Mouse (Mus musculus) hematopoietic stem cell, adult 5-6 weeks (primary cell): Measurements from ENCODE around the gene Hist1h4a. TPM values are rescaled to one million over a fixed set of nuclear protein-coding genes. Genes with fewer than 3 reads are reported as not detected.

Source experiments
- ATAC-seq, 2 experiments: fragments of 125-278 bp in 1 of 2; replicated peaks in 1 of 2; 2 replicates each; pipeline ENCODE4 v1.8.0; 2016 to 2017; ENCODE audit warnings: inconsistent platforms in 2 of 2, mild to moderate bottlenecking in 2 of 2, moderate number of reproducible peaks in 2 of 2, low read depth in 1 of 2, moderate TSS enrichment in 1 of 2; ENCODE audit not compliant: low FRiP score in 2 of 2, poor library complexity in 2 of 2, severe bottlenecking in 2 of 2, insufficient read depth in 1 of 2, low TSS enrichment in 1 of 2
- total RNA-seq: library from RNA; stranded (forward); fragments of 172-1452, 232-1000 nt; gene quantifications from 2 replicates; pipeline ENCODE4 v1.2.3, GENCODE M21; 2017

The Hist1h4a gene
- total RNA-seq, 1 experiment from 2014 or later = 237 TPM

DNA sequence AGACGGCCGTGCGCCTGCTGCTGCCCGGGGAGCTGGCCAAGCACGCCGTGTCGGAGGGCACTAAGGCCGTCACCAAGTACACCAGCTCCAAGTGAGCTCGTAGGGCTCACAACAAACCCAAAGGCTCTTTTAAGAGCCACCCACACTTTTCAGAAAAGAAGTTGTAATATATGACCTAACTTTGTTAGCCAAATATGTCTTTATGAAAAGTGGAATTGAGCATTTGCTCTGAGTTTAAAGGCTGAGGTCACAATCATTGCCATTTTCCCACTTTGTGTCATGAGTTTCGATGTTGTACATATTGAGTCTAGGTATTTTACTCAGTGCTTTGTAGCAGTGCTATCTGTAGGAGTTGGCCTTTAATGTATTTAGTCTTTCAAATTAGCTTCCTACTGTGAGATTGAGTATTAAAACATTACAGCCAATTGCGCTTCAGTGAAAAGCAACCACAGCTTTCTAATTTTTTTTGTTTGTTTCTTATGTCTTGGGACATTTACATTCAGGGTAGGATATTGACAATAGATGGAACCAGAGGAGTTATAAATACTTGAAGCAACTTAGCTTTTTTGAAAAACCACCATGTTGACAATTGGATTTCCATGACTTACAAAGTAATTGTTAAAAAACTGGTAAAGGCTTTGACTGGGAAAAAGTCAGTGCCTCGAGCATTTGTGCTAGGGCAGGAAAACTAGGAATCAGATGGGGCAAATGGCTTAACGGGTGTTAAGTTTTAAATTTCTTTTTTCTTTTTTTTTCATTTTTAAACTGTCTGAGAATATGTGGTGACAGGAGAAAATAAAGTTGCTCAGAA lies 13.7 kb downstream of the Hist1h4a start:
- no peak for ATAC-seq

DNA sequence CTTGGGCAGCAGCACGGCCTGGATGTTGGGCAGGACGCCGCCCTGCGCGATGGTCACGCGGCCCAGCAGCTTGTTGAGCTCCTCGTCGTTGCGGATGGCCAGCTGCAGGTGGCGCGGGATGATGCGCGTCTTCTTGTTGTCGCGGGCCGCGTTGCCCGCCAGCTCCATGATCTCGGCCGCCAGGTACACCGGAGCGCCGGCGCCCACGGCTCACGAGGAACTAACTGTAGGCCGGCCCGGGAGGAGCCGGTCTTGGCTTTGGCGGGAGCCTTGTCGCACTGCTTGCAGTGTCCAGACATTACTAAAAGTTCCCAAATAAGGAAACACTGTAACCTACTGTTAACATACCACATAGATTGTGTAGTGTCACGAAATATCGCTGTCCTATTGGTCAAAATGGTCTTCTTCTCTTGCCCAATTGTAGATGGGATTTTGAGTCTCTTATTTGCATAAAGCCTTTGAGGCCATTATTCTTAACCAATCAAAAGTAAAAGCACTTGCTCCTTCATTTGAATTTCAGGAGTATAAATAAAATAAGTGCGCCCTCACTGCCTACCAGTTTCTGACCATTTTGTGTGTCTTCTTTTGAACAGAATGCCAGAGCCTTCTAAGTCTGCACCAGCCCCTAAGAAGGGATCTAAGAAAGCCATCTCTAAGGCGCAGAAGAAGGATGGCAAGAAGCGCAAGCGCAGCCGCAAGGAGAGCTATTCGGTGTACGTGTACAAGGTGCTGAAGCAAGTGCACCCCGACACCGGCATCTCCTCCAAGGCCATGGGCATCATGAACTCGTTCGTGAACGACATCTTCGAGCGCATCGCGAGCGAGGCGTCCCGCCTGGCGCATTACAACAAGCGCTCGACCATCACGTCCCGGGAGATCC lies 14.6 kb downstream of the Hist1h4a start, which contains the start of gene Hist1h2bb:
Hist1h2bb (plus strand) TSS at position 534 of the 880 bp plus-strand sequence.
- ATAC-seq = peak; percentile 81 to 87

- peak; percentile 61 to 62; a peak in 3 of 4 replicates for ATAC-seq
These were observed 15.5 kb downstream of the Hist1h4a start, which contains the start of gene Hist1h3c for GRCm38 (mm10) chr13:23745381-23746161. Gene Hist1h3c (minus strand): TSS chr13:23745602.

DNA sequence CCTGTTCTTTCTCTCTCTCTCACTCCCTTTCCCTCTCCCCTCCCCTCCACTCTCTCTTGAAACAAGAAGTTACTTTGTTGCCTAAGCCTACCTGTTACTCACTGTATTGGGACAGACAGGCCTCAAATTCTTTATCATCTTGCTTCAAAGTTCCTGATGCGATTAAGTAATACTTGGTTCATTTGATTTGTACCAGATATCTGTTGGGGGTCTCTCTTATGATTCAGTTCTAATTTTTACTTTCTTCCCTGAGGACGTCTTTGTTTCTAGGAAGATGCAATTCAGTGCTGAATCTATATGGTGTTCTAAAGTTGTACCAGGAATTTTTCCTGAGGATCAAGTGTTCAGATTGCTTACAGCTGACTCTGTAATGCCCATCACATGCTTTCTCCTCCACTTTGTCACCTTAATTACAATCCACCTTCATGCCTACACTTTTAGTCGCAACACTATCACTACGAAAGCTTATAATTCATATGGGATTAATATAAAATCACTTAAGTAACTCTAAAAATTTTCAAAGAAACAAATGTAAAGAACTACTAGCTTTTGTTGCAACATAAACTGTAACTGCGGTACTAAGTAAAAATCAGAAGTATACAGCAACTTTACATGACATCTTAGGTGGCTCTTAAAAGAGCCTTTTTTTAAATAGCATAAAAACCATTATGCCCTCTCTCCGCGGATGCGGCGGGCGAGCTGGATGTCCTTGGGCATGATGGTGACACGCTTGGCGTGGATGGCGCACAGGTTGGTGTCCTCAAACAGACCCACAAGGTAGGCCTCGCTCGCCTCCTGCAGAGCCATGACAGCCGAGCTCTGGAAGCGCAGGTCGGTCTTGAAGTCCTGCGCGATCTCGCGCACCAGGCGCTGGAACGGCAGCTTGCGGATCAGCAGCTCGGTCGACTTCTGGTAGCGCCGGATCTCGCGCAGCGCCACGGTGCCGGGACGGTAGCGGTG lies 16.3 kb downstream of the Hist1h4a start:
- no peak for ATAC-seq

DNA sequence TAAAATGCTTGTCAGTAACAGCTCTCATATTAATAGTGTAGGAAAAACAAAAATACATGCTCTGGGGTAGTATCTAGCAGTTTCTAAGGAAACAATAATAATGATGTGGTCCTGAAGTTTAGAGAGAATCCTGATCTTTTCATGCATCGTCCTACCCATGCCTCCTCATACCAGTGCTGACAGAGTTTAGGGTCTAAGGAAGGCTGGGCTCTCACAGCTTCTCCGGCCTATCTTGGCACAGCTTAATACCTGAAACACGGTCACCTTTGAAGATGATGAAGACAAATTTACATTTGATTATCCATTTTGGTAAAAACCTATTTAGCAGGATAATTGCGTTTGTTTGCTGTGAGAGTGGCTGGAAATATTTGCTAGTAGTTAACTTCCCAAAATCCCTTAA lies 17.1 kb downstream of the Hist1h4a start:
- ATAC-seq = no peak

GRCm38 (mm10) chr13:23743215-23743614 lies 17.8 kb downstream of the Hist1h4a start:
- no peak for ATAC-seq

- no peak for ATAC-seq
These were observed 19.0 kb downstream of the Hist1h4a start for GRCm38 (mm10) chr13:23742007-23742406.

DNA sequence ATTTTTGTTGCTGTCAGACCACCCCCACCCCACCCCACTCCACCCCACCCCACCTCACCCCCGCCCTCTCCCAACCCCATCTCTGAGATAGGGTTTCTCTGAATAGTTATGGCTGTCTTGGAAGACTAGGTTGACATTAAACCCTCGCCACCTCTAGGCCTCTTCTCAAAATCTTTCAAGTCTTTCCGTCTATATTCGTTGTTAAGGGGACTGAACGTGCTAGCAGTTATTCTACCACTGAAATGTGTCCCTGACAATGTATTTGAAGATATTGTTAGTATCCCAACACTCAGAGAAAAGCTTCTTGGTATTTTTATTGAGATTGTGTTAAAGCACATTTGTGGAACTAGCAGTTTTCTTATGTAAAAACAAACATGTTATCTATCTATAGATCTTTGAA lies 20.1 kb downstream of the Hist1h4a start:
- no peak for ATAC-seq

GRCm38 (mm10) chr13:23740256-23740840 lies 20.7 kb downstream of the Hist1h4a start:
- ATAC-seq = no peak

DNA sequence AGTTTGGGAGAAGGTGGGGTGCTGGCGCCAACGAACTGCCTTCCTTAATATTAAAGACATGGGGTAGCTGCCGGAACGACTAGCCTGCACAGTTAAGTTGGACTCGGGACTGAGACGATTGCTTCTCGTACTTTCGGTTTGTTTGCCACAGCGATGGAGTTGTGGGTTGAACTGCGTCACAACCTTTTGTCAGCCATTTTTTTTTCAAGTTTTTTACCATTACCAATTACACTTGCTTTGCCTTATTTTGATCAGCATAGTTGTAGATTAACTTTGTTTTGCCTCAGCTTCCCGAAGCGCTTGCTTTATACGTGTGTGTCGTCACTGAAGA lies 21.1 kb downstream of the Hist1h4a start:
- peak; percentile 44 to 48 for ATAC-seq

DNA sequence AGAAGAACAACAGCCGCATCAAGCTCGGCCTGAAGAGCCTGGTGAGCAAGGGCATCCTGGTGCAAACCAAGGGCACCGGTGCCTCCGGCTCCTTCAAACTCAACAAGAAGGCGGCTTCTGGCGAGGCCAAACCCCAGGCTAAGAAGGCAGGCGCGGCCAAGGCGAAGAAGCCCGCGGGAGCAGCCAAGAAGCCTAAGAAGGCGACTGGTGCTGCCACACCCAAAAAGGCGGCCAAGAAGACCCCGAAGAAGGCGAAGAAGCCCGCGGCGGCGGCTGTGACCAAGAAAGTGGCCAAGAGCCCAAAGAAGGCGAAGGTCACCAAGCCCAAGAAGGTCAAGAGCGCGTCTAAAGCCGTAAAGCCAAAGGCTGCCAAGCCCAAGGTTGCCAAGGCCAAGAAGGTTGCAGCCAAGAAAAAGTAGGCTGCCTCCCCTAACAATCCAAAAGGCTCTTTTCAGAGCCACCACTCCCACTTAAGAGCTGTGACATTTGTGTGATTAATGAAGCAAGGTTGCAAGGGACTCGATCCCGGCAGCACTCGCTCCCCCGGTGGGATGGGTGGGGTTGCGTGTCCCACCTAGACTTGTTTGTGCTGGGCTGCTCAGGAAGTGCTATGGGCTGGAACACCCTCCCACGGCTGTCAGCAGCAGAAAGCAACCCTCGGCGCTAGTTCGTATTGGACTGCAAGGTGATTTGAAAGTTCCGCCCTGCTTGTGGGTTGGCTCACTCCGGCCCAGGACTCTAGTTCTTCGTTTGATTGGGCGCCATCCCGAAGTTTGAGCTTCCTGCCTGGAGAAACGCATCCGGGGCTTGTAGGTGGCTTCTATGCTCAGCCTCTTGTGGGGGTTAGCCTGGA lies 21.7 kb downstream of the Hist1h4a start:
- peak; percentile 79 to 84 for ATAC-seq

DNA sequence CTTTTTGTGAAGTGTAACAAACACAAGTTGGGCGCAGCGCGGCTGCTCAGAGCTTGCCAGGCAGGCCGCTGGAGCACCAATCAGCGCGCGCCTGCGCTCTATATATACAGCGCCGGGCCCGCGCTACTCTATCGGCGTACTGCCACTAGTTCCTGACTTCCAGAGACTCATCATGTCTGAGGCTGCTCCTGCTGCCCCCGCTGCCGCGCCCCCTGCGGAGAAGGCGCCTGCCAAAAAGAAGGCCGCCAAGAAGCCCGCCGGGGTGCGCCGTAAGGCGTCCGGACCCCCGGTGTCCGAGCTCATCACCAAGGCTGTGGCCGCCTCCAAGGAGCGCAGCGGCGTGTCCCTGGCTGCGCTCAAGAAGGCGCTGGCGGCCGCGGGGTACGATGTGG lies 22.4 kb downstream of the Hist1h4a start, which contains the start of gene Hist1h1c:
Hist1h1c (plus strand) TSS at position 132 of the 392 bp plus-strand sequence.
- peak; percentile 64 to 69 for ATAC-seq

- ATAC-seq = no peak
These were observed 23.0 kb downstream of the Hist1h4a start for GRCm38 (mm10) chr13:23738041-23738440.

DNA sequence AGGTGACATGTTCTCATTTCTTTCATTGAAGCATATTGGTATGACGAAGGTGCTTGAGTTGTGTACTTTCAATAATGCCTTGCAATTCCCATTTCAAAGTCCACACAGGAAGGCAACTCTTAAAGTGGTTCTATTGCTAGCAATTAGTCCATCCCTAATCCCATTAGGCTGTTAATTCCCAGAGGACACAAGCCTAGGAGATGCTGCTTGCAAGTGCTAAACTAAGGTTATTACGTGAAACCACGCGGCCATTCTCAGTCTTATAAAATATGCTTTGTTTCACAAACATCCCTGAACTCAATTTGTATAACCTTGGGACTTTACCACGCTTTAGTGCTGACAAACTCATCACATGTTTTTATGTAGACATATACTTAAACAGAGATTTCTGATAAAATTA lies 23.9 kb downstream of the Hist1h4a start:
- ATAC-seq = no peak

DNA sequence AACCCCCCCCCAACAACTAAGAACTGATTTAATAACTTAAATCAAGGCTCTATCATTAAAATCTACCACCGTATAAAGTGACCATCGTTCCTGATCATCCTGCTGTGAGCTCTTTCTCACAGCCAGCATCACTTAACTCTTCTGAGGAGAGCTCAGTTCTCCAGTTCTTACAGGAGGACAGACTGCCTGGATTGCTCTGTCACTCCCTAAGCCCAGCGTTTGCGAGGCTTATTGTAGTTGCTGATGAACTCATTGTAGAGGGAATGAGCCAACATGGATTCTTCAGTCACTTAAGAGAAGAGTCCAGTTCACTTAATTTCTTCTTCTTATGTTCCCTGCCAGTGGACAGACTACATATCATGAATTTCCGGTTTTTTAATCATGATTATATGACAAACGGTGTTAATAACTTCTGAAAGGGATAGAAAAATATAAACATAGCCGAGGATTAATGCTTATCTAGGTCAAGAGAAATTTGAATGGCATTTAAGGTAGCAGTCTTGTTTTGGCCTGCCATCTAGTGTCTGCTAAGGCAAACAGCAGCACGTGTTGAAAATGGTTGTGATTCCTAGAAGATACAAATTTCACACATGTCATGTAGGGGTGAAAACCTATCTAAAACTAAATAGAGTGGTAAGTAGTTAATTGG lies 28.8 kb downstream of the Hist1h4a start:
- peak; percentile 59 to 64; a peak in 2 of 4 replicates for ATAC-seq
